Mouse (Mus musculus) cerebellum, adult 2 months (tissue): Measurements from ENCODE around the gene Azi2. TPM values are rescaled to one million over a fixed set of nuclear protein-coding genes. Genes with fewer than 3 reads are reported as not detected.

Experiments used
- DNase-seq, 2 experiments: peaks; one replicate each; pipeline ENCODE4 v3.0.0; 2021
- H3K27ac ChIP-seq: fragments of 200-500 bp; 2 replicates; pipeline ENCODE4 v1.5.1; 2012; ENCODE audit warnings: low read length, control low read depth, inconsistent platforms; ENCODE audit not compliant: insufficient read depth
- H3K27me3 ChIP-seq: fragments of 200-500 bp; 2 replicates; pipeline ENCODE4 v1.6.1; 2012; ENCODE audit warnings: inconsistent platforms, mild to moderate bottlenecking, low read length, moderate library complexity; ENCODE audit not compliant: control insufficient read depth, insufficient read depth
- H3K4me1 ChIP-seq: fragments of 200-500 bp; 2 replicates; pipeline ENCODE4 v1.6.1; 2011; ENCODE audit warnings: low read length; ENCODE audit not compliant: control insufficient read depth, insufficient read depth
- H3K4me3 ChIP-seq: fragments of 200-500 bp; replicated peaks from 2 replicates; pipeline ENCODE3; 2011; ENCODE audit warnings: mild to moderate bottlenecking, low read depth, low read length, control low read depth; ENCODE audit not compliant: insufficient read depth
- CTCF ChIP-seq: fragments of 200-500 bp; IDR thresholded peaks from 2 replicates; pipeline ENCODE4 v1.5.1; 2011; ENCODE audit warnings: low read depth, mild to moderate bottlenecking, control low read depth, low read length, moderate library complexity, borderline replicate concordance; ENCODE audit not compliant: insufficient read depth
- POLR2A ChIP-seq: fragments of 200-500 bp; IDR thresholded peaks from 2 replicates; pipeline ENCODE4 v1.6.1; 2011; ENCODE audit warnings: low read length, control low read depth, borderline replicate concordance; ENCODE audit not compliant: insufficient read depth
- WGBS: fragments of 180-500 bp; shearing (Covaris S2); methylation state at CpG from one replicate; pipeline ENCODE4 v1.1.7; 2018; 5-methylcytosine and 5-hydroxymethylcytosine counted together
- polyA plus RNA-seq: library from polyadenylated mRNA; depleted of rRNA; stranded (reverse); fragments of >200 nt; gene quantifications from 2 replicates; pipeline ENCODE4 v1.2.3, GENCODE M21; 2012

The Azi2 gene
- polyA plus RNA-seq, 1 experiment = 62.1 TPM

GRCm38 (mm10) chr9:118059101-118059500, 18.8 kb downstream of the Azi2 start:
- Histone ChIP-seq H3K4me1 (no peaks in the 10 kb centered on the region), H3K4me3 (no peak overlapping the region), H3K27ac (no peak overlapping the region), H3K27me3 (no peaks in the 10 kb centered on the region)
- 62% methylated on average over 3 of the region's 3 CpGs for WGBS
- no peak for DNase-seq
- TF ChIP-seq CTCF = no peak
- TF ChIP-seq POLR2A = no peak

- no peak for TF ChIP-seq POLR2A
- DNase-seq = peak; percentile 83 to 94
- peaks cover 19% of the 10 kb centered on the region for H3K4me1 ChIP-seq
- peak overlapping the region; percentile 85 for H3K27ac ChIP-seq
- WGBS = 9% methylated on average over 6 of the region's 6 CpGs
- H3K4me3 ChIP-seq = no peak overlapping the region
- H3K27me3 ChIP-seq = no peaks in the 10 kb centered on the region
These were observed 30.1 kb downstream of the Azi2 start for GRCm38 (mm10) chr9:118070442-118070841.

GRCm38 (mm10) chr9:118071337-118071736, 31.0 kb downstream of the Azi2 start:
- Histone ChIP-seq H3K27me3 (no peaks in the 10 kb centered on the region), H3K27ac (peak overlapping the region; percentile 73; the same call in 1 of the 2 replicates), H3K4me1 (peaks cover 19% of the 10 kb centered on the region), H3K4me3 (no peak overlapping the region)
- TF ChIP-seq POLR2A (no peak), CTCF (no peak)
- 56% methylated on average over 3 of the region's 3 CpGs for WGBS
- no peak for DNase-seq

- Histone ChIP-seq H3K4me1 (peaks cover 19% of the 10 kb centered on the region), H3K27me3 (no peaks in the 10 kb centered on the region), H3K4me3 (no peak overlapping the region), H3K27ac (no peak overlapping the region)
- TF ChIP-seq POLR2A (no peak), CTCF (no peak)
- WGBS = 92% methylated on average over 5 of the region's 5 CpGs
- no peak for DNase-seq
These were observed 31.8 kb downstream of the Azi2 start for GRCm38 (mm10) chr9:118072101-118072500.

GRCm38 (mm10) chr9:118073358-118073757, 33.1 kb downstream of the Azi2 start:
- no peak overlapping the region for H3K4me3 ChIP-seq
- no peak for DNase-seq
- H3K4me1 ChIP-seq = peaks cover 22% of the 10 kb centered on the region
- no peak for TF ChIP-seq CTCF
- TF ChIP-seq POLR2A = no peak
- no peak overlapping the region for H3K27ac ChIP-seq
- 100% methylated on average over 3 of the region's 3 CpGs for WGBS
- no peaks in the 10 kb centered on the region for H3K27me3 ChIP-seq

GRCm38 (mm10) chr9:118082575-118083431, 42.5 kb downstream of the Azi2 start:
- no peaks in the 10 kb centered on the region for H3K4me1 ChIP-seq
- no peak overlapping the region for H3K4me3 ChIP-seq
- H3K27me3 ChIP-seq = no peaks in the 10 kb centered on the region
- WGBS = 42% methylated on average over 22 of the region's 22 CpGs
- DNase-seq = no peak
- no peak overlapping the region for H3K27ac ChIP-seq
- TF ChIP-seq POLR2A = no peak
- no peak for TF ChIP-seq CTCF

- DNase-seq = no peak
- TF ChIP-seq CTCF = no peak
- TF ChIP-seq POLR2A = no peak
- 72% methylated on average over 4 of the region's 4 CpGs for WGBS
These were observed 43.5 kb downstream of the Azi2 start for GRCm38 (mm10) chr9:118083834-118084233.

GRCm38 (mm10) chr9:118099395-118099794, 59.1 kb downstream of the Azi2 start:
- DNase-seq = peak in 1 of 2 experiments; percentile 66
- H3K27me3 ChIP-seq = no peaks in the 10 kb centered on the region
- H3K27ac ChIP-seq = no peak overlapping the region
- no peak overlapping the region for H3K4me3 ChIP-seq
- no peak; the same call in 1 of the 2 replicates for TF ChIP-seq CTCF
- WGBS = 15% methylated on average over 4 of the region's 4 CpGs
- peaks cover 10% of the 10 kb centered on the region for H3K4me1 ChIP-seq

More at GRCm38 (mm10) chr9:118083834-118084233, 43.5 kb downstream of the Azi2 start:
- no peak overlapping the region for H3K27ac ChIP-seq
- no peak overlapping the region for H3K4me3 ChIP-seq
- no peaks in the 10 kb centered on the region for H3K4me1 ChIP-seq
- no peaks in the 10 kb centered on the region for H3K27me3 ChIP-seq
